Mouse (Mus musculus): Measurements from ENCODE around the gene Tspyl3.

DNA sequence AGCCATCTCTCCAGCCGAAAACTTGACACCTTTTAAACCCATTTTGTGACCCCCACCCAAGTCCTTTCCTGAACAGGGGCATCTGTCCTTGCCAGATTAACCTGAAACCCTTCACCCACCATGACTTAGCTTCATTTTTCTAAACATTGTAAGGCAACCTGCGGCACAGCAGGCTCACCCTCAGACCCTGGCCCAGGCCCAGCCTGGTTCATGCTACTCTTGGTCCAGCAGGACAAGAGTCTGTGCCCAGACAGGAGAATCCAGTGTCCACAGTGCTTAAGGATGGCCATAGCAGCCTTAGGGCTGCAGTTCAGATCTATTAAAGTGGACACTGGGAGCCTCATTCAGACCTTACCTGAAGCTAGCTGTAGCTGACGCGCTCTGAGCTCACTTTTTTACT lies 11.9 kb downstream of the Tspyl3 start:
- no peak for TF ChIP-seq MYOG (IDR thresholded peaks at IDR 0.05; ENCODE audit: control insufficient read depth, extremely low read depth, insufficient read length)
- no peak for TF ChIP-seq CEBPB (IDR thresholded peaks at IDR 0.05; ENCODE audit: low read depth)
- TF ChIP-seq CTCF (IDR thresholded peaks at IDR 0.05; ENCODE audit: control insufficient read depth, insufficient read depth, insufficient read length), result no peak
- no peak for TF ChIP-seq MYOD1 (IDR thresholded peaks at IDR 0.05; ENCODE audit: control insufficient read depth, insufficient read length, low read depth)
- TF ChIP-seq USF1 (IDR thresholded peaks at IDR 0.05; ENCODE audit: low read depth), result no peak

All from C2C12 (cell line).